Mouse (Mus musculus): Measurements from ENCODE around the gene Dmrt3. TPM values are rescaled to one million over a fixed set of nuclear protein-coding genes. Genes with fewer than 3 reads are reported as not detected.

The Dmrt3 gene
- polyA plus RNA-seq, 1 experiment: not detected

GRCm38 (mm10) chr19:25611876-25612805, 2.0 kb downstream of the Dmrt3 start:
- TF ChIP-seq GATA1 (IDR thresholded peaks at IDR 0.05; ENCODE audit: low read length): no peak

DNA sequence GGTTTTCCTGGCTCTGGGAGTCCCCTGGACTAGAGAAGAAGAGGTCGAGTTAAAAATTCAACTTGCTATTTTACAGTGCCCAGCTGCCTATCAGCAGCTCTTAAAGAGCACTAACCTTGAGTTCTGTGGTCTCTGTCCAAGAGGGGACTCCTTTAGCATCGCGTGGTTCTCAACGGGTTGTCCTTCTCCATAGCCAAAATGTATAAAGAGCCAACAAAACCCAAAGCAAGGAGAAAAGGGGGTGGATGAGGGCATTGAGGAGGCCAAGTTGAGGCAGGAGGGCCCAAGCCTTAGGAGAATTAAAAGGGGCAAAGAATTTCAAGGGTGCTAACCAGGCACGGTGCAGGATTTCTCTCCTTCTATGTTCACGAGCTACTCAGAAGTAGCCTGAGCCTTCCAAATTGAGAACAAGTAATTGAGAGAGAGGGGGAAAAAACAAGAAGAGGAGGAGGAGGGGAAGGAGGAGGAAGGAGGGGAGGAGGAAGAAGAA, 2.8 kb downstream of the Dmrt3 start:
- TF ChIP-seq GATA1 (IDR thresholded peaks at IDR 0.05; ENCODE audit: low read length): no peak

GRCm38 (mm10) chr19:25613476-25614300, 3.6 kb downstream of the Dmrt3 start:
- no peak for TF ChIP-seq GATA1 (IDR thresholded peaks at IDR 0.05; ENCODE audit: low read length)

- TF ChIP-seq GATA1 (IDR thresholded peaks at IDR 0.05; ENCODE audit: low read length): no peak
Observed at GRCm38 (mm10) chr19:25615889-25616288, 5.8 kb downstream of the Dmrt3 start.

DNA sequence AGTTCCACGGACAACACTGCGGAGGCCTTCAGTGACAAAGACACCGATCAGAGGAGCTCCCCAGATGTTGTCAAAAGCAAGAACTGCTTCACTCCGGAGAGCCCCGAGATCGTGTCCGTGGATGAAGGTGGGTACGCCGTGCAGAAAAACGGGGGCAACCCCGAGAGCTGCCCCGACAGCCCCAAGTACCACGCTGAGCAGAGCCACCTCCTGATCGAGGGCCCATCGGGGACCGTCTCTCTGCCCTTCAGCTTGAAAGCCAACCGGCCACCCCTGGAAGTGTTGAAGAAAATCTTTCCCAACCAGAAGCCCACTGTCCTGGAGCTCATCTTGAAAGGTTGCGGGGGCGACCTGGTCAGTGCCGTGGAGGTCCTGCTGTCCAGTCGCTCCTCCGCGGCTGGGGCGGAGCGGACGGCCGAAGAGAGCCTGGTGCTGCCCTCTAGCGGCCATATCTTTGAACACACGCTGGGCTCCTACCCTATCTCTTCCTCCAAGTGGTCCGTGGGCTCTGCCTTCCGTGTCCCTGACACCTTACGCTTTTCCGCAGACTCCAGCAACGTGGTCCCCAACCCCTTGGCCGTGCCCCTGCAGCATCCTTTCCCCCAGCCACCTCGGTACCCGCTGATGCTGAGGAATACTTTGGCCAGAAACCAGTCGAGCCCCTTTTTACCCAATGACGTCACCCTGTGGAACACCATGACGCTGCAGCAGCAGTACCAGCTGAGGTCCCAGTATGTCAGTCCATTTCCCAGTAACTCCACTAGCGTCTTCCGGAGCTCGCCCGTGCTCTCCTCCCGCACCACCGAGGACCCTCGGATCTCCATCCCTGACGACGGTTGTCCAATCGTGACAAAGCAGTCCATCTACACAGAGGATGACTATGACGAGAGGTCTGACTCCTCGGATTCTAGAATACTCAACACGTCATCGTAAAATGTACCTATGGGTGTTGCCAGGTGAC, 12.5 kb downstream of the Dmrt3 start:
- TF ChIP-seq GATA1 (IDR thresholded peaks at IDR 0.05; ENCODE audit: low read length): no peak

DNA sequence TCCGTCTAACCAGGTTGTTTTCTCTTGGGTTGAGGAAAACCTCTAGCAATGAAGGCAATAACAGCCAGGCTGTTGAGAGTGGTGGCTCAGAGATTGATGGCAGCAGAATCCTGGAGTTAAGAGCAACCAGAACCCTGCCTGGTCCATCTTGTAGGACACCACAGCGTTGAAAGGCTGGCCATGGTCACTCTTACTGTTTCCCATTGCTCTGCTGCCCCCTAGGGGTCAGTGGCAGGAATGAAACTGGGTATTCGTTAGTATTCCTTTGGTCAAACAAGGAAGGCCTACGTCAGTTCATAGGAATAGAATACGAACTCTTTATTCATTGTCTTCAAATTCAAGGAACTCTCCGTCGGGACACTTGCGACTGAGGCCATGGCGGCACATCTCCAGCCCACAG, 18.4 kb downstream of the Dmrt3 start:
- TF ChIP-seq GATA1 (IDR thresholded peaks at IDR 0.05; ENCODE audit: low read length): no peak

- TF ChIP-seq GATA1 (IDR thresholded peaks at IDR 0.05; ENCODE audit: low read length): no peak
Observed at GRCm38 (mm10) chr19:25635119-25635518, 25.0 kb downstream of the Dmrt3 start.

GRCm38 (mm10) chr19:25635622-25636244, 25.6 kb downstream of the Dmrt3 start:
- no peak for TF ChIP-seq GATA1 (IDR thresholded peaks at IDR 0.05; ENCODE audit: low read length)

- TF ChIP-seq GATA1 (IDR thresholded peaks at IDR 0.05; ENCODE audit: low read length): no peak
Observed at GRCm38 (mm10) chr19:25638766-25639361, 28.8 kb downstream of the Dmrt3 start.

DNA sequence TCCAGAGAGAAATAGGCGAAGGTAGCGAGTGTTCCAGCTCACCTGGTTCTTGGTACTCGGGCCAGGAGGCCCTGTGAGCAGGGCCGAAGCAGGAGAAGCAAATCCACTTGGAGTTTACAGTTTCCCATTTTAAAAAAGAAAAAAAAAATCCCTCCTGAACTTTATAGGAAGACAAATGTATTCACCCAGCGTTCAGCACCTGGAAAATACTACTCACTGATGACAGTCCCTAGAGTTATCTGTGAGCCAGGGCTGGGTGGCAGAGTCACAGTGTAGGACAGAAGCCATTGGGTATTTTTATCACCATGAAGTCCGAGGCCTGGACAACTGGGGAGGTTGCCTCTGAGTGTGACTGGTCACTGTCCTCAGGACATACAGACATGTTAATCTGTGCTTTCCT, 31.7 kb downstream of the Dmrt3 start:
- TF ChIP-seq GATA1 (IDR thresholded peaks at IDR 0.05; ENCODE audit: low read length): no peak

GRCm38 (mm10) chr19:25647136-25647535, 37.0 kb downstream of the Dmrt3 start:
- TF ChIP-seq GATA1 (IDR thresholded peaks at IDR 0.05; ENCODE audit: low read length): no peak

DNA sequence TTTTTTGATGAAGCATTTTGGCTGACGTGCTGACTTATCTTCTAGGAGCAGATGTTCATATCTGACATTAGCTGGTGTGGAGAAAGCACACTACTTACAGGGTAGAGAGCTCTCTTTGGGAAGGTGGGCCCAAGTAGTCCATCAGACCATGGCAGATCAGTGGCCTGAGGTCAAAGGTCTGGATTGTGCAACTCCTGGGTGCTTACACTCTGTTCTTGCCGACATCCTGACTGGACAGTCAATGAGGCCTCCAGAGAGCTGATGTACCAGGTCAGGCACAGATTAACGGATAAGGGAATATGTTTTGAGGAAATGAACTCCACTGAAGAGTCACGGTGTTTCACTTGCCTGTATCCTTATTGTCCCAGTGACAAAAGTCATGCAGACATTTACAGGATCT, 38.6 kb downstream of the Dmrt3 start:
- no peak for TF ChIP-seq GATA1 (IDR thresholded peaks at IDR 0.05; ENCODE audit: low read length)

DNA sequence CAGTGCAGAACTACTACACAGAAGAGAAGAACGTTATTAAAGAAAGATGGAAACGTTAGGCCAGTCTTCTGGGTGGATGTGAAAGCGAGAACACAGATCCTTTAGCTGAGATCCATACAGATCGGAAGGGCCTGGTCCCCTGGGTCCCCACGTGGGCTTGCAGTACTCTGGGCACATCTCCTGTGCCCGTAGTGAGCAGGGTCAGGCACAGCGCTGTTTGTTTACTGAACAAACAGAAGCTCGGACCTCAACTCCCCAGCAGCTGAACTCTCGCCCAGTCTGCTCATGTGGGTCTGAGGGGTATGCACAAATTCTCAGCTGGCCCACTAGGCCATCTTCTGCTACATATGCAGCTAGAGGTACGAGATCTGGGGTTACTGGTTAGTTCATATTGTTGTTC, 40.4 kb downstream of the Dmrt3 start:
- no peak for TF ChIP-seq GATA1 (IDR thresholded peaks at IDR 0.05; ENCODE audit: low read length)

DNA sequence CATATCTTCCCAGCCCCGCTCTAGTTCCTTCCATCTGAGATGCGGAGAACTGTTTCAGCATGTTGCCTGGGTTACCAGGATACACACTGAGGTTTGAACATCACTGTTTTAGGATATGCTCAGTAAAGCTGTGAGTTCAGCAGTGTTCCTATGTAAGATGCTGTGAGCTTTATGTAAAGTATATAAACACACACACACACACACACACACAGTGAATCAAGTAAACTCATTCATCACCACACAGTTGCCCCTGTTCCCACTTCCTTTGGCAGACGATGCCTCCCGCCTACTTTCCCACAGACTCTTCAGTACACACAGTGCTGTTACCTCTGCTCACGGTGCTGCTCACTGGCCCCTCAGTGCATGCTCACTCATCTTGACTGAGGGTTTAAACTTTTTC, 42.5 kb downstream of the Dmrt3 start:
- no peak for TF ChIP-seq GATA1 (IDR thresholded peaks at IDR 0.05; ENCODE audit: low read length)
